Mouse (Mus musculus) liver, postnatal 0 days (tissue): ENCODE results near the gene Pfdn4.

Source experiments
- CTCF ChIP-seq: sonication (generic); IDR thresholded peaks from 2 replicates; pipeline ENCODE4 v1.5.1; 2016; ENCODE audit warnings: antibody characterized with exemption, low read depth
- EP300 ChIP-seq: IDR thresholded peaks from 2 replicates; pipeline ENCODE4 v1.6.1; 2016; ENCODE audit warnings: antibody characterized with exemption, low read depth, mild to moderate bottlenecking

DNA sequence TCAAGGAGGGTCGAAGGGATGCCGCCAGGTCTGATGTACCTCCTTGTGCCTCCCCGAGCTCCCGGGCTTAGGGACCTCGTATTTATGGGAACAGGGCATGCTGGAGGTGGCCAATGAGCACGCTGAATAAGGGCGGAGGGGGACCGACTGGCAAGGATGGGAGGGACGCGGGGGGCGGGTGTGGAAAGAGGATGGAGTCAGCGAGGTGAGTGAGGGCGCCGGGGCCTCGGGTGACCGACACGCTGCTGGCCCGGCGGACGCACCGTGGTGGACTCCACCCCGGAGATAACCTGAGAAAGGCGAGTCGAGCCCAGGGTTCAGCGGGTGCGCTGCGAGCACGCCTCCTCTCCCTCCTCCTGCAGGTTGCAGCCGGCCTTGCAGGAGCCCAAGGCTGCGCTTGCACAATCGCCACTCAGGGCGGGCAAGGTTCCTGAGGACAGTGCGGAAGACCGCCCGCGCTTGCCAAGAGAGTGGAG lies 901 bp downstream of the Pfdn4 start, which contains the start of gene Cyp24a1:
- peak; percentile 34 for TF ChIP-seq CTCF
- TF ChIP-seq EP300: no peak
